Mouse (Mus musculus) ES-Bruce4 (cell line): Measurements from ENCODE around the gene Camta1. TPM values are rescaled to one million over a fixed set of nuclear protein-coding genes. Genes with fewer than 3 reads are reported as not detected.
A peak's percentile ranks its signal among the peaks of the same experiment; 100 is the strongest.

Source experiments
- H3K27ac ChIP-seq: 2 replicates; pipeline ENCODE4 v1.5.1; 2012; ENCODE audit warnings: low read length, inconsistent platforms; ENCODE audit not compliant: insufficient read depth
- H3K27me3 ChIP-seq: 2 replicates; pipeline ENCODE4 v1.6.1; 2012; ENCODE audit warnings: mild to moderate bottlenecking, low read length, inconsistent platforms; ENCODE audit not compliant: control insufficient read depth, poor library complexity, insufficient read depth, severe bottlenecking
- H3K36me3 ChIP-seq: 2 replicates; pipeline ENCODE4 v1.6.1; 2012; ENCODE audit warnings: inconsistent platforms, mild to moderate bottlenecking, low read length, moderate library complexity; ENCODE audit not compliant: control insufficient read depth, poor library complexity, insufficient read depth, severe bottlenecking
- H3K4me1 ChIP-seq: one replicate; pipeline ENCODE4 v1.8.1; 2011; ENCODE audit warnings: low read length; ENCODE audit not compliant: control insufficient read depth, insufficient read depth
- H3K4me3 ChIP-seq: 2 replicates; pipeline ENCODE4 v1.5.1; 2011; ENCODE audit warnings: low read depth, mild to moderate bottlenecking, low read length
- H3K9ac ChIP-seq: 2 replicates; pipeline ENCODE4 v1.6.1; 2012; ENCODE audit warnings: low read depth, mild to moderate bottlenecking, inconsistent platforms; ENCODE audit not compliant: poor library complexity, severe bottlenecking
- H3K9me3 ChIP-seq: replicated peaks from 2 replicates; pipeline ENCODE4 v1.6.1; 2012; ENCODE audit warnings: mild to moderate bottlenecking, low read length, inconsistent platforms; ENCODE audit not compliant: control insufficient read depth, poor library complexity, insufficient read depth, severe bottlenecking
- CTCF ChIP-seq: IDR thresholded peaks from one replicate; pipeline ENCODE4 v1.8.1; 2011; ENCODE audit warnings: low read depth, low read length
- EP300 ChIP-seq: IDR thresholded peaks from 2 replicates; pipeline ENCODE4 v1.6.1; 2011; ENCODE audit warnings: low read depth, low read length; ENCODE audit not compliant: insufficient read depth
- POLR2A ChIP-seq: IDR thresholded peaks from one replicate; pipeline ENCODE4 v1.8.1; 2011; ENCODE audit warnings: low read length; ENCODE audit not compliant: insufficient read depth
- polyA plus RNA-seq: library from polyadenylated mRNA; stranded (reverse); fragments of >200 nt; gene quantifications from 2 replicates; pipeline ENCODE4 v1.2.4, GENCODE M21; 2011; ENCODE audit warnings: low read depth; ENCODE audit not compliant: missing spikeins, insufficient read depth, insufficient read length

The Camta1 gene
- polyA plus RNA-seq, 1 experiment = 85.3 TPM

DNA sequence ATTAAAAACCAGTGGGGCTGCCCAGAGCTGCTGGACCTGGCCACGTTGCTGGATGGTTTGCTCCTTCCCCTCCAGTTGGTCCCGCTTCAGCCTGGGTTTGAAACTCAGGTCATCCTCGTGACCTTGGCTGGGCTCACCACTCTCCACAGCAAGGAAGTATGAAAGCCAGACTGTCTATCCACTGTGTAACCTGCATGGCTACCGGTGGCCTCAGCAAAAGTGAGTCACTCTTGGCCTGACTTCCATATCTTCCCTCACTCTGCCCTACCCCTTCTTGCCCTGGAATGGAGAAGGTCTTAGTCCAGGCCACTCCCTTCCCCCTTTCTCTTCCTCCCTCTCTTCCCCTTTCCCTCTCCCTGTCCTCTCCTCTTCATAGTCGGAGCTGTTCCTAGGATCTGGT lies 558.2 kb downstream of the Camta1 start:
- H3K4me3 ChIP-seq = no peak overlapping the region
- H3K27me3 ChIP-seq = no peaks in the 10 kb centered on the region
- H3K36me3 ChIP-seq = no peaks in the 10 kb centered on the region
- TF ChIP-seq CTCF = no peak
- TF ChIP-seq POLR2A = no peak
- no peak for TF ChIP-seq EP300
- no peak overlapping the region for H3K27ac ChIP-seq
- H3K9me3 ChIP-seq = no peaks in the 10 kb centered on the region
- no peak overlapping the region for H3K9ac ChIP-seq
- H3K4me1 ChIP-seq = no peaks in the 10 kb centered on the region

DNA sequence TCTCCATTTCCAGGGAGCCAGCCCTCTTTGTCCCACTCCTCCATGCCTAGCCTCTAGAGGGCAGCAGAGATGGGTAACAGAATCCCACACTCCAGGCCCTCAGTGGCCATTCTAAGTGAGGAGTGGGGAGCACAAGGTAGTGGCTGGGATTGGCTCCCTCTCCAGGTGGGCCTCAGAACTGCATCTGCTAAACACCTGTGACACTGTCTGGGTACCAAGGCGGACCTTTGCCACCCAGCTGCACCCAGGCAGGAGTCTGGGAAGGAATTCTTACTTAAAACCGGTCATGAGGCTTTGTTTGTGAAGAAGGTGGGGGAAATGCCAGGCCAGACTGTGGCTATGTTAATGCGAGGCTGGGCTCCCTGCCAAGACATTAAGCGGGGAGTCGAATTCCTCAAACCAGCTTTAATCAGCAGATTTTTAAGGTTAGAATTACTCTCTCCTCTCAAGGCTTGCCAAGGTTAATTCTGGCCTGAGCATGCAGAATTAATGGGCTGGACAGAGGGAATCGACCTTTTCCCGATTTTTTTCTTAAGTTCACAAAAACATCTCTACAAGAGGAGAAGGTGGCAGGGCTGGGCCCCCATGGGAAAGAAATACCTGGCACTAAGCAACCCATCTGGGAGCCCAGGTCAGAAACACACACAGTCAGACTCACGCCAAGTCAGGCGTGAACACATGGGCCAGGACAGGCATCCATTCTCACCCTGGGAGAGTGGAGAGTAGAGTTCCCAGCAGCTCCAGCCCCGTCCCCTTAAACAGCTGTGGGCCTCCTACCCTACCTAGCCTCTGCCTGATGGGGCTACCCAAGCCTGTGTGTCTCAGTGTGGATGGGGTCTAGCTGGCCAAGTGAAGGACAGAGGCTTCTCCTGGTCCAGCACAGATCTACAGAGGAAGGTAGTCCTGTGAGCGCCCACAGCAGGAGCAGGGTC lies 559.2 kb downstream of the Camta1 start:
- Histone ChIP-seq H3K4me1 (no peaks in the 10 kb centered on the region), H3K9me3 (no peaks in the 10 kb centered on the region), H3K4me3 (no peak overlapping the region), H3K9ac (no peak overlapping the region), H3K27me3 (no peaks in the 10 kb centered on the region), H3K36me3 (no peaks in the 10 kb centered on the region), H3K27ac (no peak overlapping the region)
- TF ChIP-seq EP300 = no peak
- TF ChIP-seq CTCF = peak; percentile 90
- TF ChIP-seq POLR2A = no peak

DNA sequence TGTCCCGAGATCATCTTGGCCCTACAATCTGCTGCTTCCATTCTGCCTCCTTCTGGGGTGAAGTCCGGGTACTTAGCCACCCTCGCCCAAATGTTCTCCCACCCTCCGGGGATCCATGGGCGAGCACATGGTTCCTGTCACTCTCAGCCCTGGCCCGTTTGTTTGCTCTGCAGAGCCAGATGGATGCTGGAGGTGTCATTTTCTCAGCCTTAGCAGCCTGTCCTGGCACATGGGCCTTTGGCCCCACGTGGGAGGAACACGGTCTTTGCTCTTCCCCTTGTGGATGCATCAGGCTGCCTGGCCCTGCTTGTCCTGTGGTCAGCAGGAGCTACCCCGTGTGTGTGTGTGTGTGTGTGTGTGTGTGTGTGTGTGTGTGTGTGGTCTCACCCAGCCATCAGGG lies 560.3 kb downstream of the Camta1 start:
- Histone ChIP-seq H3K9me3 (no peaks in the 10 kb centered on the region), H3K4me1 (no peaks in the 10 kb centered on the region), H3K27me3 (no peaks in the 10 kb centered on the region), H3K27ac (no peak overlapping the region), H3K4me3 (no peak overlapping the region), H3K36me3 (no peaks in the 10 kb centered on the region), H3K9ac (no peak overlapping the region)
- TF ChIP-seq POLR2A = no peak
- no peak for TF ChIP-seq CTCF

DNA sequence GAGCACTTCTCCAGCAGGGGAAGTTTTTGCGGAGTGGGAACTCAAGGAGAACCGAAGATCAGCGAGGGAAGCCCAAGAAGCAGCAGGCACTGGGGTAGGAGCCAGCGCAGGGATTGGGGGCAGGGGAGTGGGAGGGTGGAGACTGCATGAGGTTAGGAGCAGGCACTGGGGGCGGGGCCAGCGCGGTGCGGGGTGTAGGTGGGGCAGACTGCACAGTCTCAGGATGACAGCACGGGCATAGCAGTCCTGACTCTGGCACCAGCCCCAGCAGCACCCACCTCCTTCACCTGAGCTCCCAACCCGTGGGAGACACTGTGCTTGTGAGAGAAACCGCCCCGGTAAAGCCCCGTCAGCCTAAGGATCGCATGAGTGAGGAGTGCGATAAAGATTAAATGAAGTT lies 561.0 kb downstream of the Camta1 start:
- Histone ChIP-seq H3K4me1 (no peaks in the 10 kb centered on the region), H3K27me3 (no peaks in the 10 kb centered on the region), H3K9me3 (no peaks in the 10 kb centered on the region), H3K27ac (no peak overlapping the region), H3K4me3 (no peak overlapping the region), H3K36me3 (no peaks in the 10 kb centered on the region), H3K9ac (no peak overlapping the region)
- TF ChIP-seq EP300 (no peak), CTCF (no peak), POLR2A (no peak)

DNA sequence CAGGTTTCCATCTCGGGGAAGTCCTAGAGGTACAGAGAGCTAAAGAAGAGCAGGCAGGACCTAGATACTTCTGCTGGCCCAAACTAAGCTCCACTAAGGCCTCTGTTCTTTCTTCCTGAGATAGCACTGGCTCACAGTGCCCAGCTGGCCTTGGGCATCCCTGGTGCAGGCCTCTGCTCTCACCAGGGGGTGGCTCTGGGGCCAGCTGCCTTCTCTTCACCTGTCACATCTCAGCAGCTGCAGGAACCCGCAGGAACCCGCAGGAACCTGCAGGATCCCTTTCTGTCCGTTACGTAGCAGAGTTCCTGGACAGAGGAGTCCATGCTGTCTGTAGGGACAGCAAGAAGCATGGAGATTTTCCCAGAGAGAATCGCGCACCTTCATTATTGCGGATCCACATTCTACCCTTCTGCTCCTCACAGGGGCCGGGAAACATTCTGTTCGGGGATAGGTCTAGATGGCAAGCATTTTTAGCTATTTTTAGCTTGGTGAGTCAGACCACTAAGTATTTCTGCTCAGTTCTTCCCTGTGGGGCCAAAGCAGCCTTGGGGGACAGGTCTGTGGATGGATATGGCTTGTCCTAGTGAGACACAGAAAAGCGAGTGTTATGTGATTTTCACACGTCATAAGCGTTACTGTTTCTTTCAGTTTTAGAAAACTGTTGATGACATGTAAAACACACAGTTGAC lies 566.0 kb downstream of the Camta1 start:
- Histone ChIP-seq H3K9me3 (no peaks in the 10 kb centered on the region), H3K36me3 (no peaks in the 10 kb centered on the region), H3K4me3 (no peak overlapping the region), H3K27me3 (no peaks in the 10 kb centered on the region), H3K9ac (no peak overlapping the region), H3K27ac (no peak overlapping the region), H3K4me1 (no peaks in the 10 kb centered on the region)
- TF ChIP-seq EP300 = no peak
- TF ChIP-seq CTCF = no peak

DNA sequence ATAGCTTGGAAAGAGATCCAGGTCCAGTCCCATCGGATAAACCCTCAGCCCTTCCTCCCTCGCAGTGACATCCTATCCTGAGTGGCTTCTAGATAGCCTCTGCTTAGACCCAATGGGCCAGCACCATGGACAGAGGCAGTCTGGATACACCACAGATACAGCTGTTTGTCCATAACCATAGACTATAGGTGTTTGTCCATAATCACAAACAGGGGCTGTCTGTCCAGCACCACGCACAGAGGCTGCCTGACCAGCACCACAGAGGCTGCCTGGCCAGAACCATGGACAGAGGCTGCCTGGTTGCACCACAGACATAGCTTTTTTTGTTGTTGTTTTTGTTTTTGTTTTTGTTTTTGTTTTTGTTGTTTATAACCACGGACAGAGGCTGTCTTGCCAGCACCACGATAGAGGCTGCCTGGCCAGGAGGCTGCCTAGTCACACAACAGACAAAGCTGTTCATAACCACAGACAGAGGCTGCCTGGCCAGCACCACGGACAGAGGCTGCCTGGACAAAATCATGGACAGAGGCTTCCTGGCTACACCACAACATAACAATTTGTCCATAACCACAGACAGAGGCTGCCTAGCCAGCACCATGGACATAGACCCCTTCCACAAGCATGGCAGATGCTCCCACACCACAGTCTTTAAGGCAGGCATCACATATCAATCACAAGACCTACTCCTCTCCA lies 572.6 kb downstream of the Camta1 start:
- no peaks in the 10 kb centered on the region for H3K9me3 ChIP-seq

More for the DNA sequence above, 572.6 kb downstream of the Camta1 start:
- no peaks in the 10 kb centered on the region for H3K36me3 ChIP-seq
- H3K4me3 ChIP-seq = no peak overlapping the region
- H3K9ac ChIP-seq = no peak overlapping the region
- no peaks in the 10 kb centered on the region for H3K27me3 ChIP-seq
- H3K4me1 ChIP-seq = no peaks in the 10 kb centered on the region
- TF ChIP-seq POLR2A = no peak
- no peak for TF ChIP-seq CTCF
- no peak for TF ChIP-seq EP300
- H3K27ac ChIP-seq = no peak overlapping the region
